Mouse (Mus musculus) lung, postnatal 0 days (tissue): ENCODE results near the gene Dmrt3.

Source experiments
- CTCF ChIP-seq: IDR thresholded peaks from 2 replicates; pipeline ENCODE4 v1.5.1; 2016; ENCODE audit warnings: antibody characterized with exemption, mild to moderate bottlenecking
- EP300 ChIP-seq: IDR thresholded peaks from 2 replicates; pipeline ENCODE4 v1.6.1; 2016; ENCODE audit warnings: antibody characterized with exemption, mild to moderate bottlenecking, control low read depth

DNA sequence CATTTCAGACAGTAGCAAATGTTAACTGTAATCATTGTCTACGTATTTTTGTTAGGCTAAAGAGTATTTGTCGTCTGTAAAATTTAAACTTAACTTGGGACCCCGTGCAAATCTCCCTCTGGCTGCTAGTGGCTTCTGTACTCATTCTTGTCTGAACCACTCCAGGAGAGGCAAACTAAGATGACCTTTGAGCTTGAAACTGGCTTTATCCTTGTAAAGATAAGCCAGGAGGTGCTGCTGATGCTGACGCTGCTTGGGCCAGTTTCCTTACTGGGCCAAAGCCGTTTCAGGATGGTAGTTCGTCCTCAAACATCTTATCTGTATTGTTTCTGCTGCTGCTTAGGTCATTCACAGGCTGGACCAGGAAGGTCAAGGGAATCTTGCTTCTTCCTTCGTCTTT, 40.3 kb upstream of the Dmrt3 start:
- TF ChIP-seq CTCF (no peak), EP300 (no peak)
